Mouse (Mus musculus) embryonic fibroblast, embryonic 13.5 days (primary cell): ENCODE measurements around the gene Rph3a.
A peak's percentile ranks its signal among the peaks of the same experiment; 100 is the strongest.

Experiments used
- CTCF ChIP-seq: IDR thresholded peaks from 2 replicates; pipeline ENCODE4 v1.5.1; 2011; ENCODE audit warnings: mild to moderate bottlenecking, control low read depth, low read length, moderate library complexity, borderline replicate concordance; ENCODE audit not compliant: insufficient read depth
- POLR2A ChIP-seq: IDR thresholded peaks from 2 replicates; pipeline ENCODE4 v1.6.1; 2011; ENCODE audit warnings: low read depth, mild to moderate bottlenecking, control low read depth, low read length, moderate library complexity

GRCm38 (mm10) chr5:121009406-121009805, 486 bp downstream of the Rph3a start:
- TF ChIP-seq POLR2A (no peak), CTCF (peak; percentile 8; the same call in 1 of the 2 replicates)
